Mouse (Mus musculus): ENCODE results near the gene Chrdl2.

DNA sequence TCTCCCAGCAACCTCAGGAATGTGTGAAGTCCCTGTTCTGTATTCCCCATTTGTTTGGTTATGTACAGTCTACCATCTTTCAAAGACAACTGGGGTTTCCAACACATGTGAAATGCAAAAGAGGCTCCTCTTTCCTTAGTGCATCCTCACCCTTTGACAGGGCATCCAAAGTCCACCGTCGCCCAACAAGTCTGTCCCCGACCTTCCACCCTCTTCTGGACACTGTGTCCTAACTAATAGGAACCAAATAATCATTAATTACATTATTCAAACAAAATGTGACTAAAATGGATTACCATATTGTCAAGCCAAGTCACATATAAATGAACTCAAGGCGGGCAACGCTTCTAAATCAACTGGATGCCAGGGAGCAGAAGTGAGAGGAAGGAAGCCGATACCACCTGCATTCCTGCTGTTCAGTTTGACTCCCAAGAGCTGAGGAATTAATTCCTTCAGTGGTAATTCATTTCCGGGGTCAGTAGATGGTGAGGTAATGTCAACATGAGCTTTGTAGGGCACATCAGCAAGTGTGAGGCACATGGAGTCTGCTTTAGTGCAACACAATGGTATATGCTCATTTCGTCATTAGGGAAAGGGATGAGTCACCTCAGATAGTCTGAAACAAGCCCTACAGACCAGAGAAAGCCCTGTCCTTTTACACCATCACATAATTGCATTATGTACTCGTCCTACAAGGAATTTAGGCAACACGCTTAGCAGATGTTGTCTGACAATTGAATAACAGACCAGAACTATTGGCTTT lies 31.6 kb upstream of the Chrdl2 start:
- TF ChIP-seq CTCF (IDR thresholded peaks at IDR 0.05; ENCODE audit: low read depth) (no peak), EP300 (IDR thresholded peaks at IDR 0.05; ENCODE audit: low read depth) (peak; percentile 81)

Measured in liver, postnatal 0 days (tissue).